Mouse (Mus musculus) brain, embryonic 14.5 days (tissue): ENCODE data around the gene Gm17581.

Experiments
- CTCF ChIP-seq: fragments of 200-500 bp; IDR thresholded peaks from 2 replicates; pipeline ENCODE4 v1.5.1; 2012; ENCODE audit warnings: inconsistent platforms, mild to moderate bottlenecking, moderate library complexity, borderline replicate concordance; ENCODE audit not compliant: insufficient read depth, insufficient read length; ENCODE audit errors: extremely low read depth
- POLR2A ChIP-seq: fragments of 200-500 bp; IDR thresholded peaks from 2 replicates; pipeline ENCODE4 v1.6.1; 2012; ENCODE audit warnings: mild to moderate bottlenecking, inconsistent platforms, borderline replicate concordance; ENCODE audit not compliant: poor library complexity, insufficient read depth, insufficient read length, severe bottlenecking; ENCODE audit errors: extremely low read depth

- TF ChIP-seq CTCF, result no peak
- no peak for TF ChIP-seq POLR2A
Measured at GRCm38 (mm10) chr2:155774261-155774926, 38.7 kb upstream of the Gm17581 start.
